7 mouse cellular contexts compared by ENCODE assay signal in genomic region chr11:119134586-119134985, GRCm38 (mm10). TPM values are rescaled to one million over a fixed set of nuclear protein-coding genes. Genes with fewer than 3 reads are reported as not detected.
DNase-seq lines count a peak whose midpoint lies in the region; ATAC-seq and TF ChIP-seq lines count a peak whose summit lies in the region.

No protein-coding gene starts in this region.

- no peak overlapping the region for H3K27ac ChIP-seq in neural tube, embryonic 12.5 days
- H3K27ac ChIP-seq in forebrain, embryonic 13.5 days = no peak overlapping the region
- no peak overlapping the region for H3K27ac ChIP-seq in liver, embryonic 11.5 days (ENCODE audit: low read depth, low read length)
- no peak overlapping the region for H3K27ac ChIP-seq in kidney, adult 2 months (ENCODE audit: insufficient read depth, low read depth, low read length)

- no peak overlapping the region for H3K9ac ChIP-seq in neural tube, embryonic 12.5 days
- no peak overlapping the region for H3K9ac ChIP-seq in forebrain, embryonic 13.5 days
- no peak overlapping the region for H3K9ac ChIP-seq in liver, embryonic 11.5 days (ENCODE audit: low read depth, low read length)

- peaks cover 15% of the 10 kb centered on the region for H3K4me1 ChIP-seq in neural tube, embryonic 12.5 days
- H3K4me1 ChIP-seq in forebrain, embryonic 13.5 days = peaks cover 24% of the 10 kb centered on the region
- H3K4me1 ChIP-seq in liver, embryonic 11.5 days (replicated peaks; ENCODE audit: control insufficient read depth, insufficient read depth, low read length) = peaks cover 2% of the 10 kb centered on the region; the same call in 1 of the 2 replicates
- peaks cover 10% of the 10 kb centered on the region; the same call in 1 of the 2 replicates for H3K4me1 ChIP-seq in kidney, adult 2 months (ENCODE audit: control insufficient read depth, insufficient read depth, low read length)

- DNase-seq in neural tube, embryonic 10.5 days (ENCODE audit: extremely low spot score, low spot score) = no peak
- no peak for DNase-seq in liver, embryonic 11.5 days (ENCODE audit: low spot score)
- peak; percentile 84 for DNase-seq in testis, postnatal 14 days (ENCODE audit: low spot score)
- DNase-seq in spleen, postnatal 10 days (ENCODE audit: low spot score in 2 of 2) = no peak
- no peak for DNase-seq in kidney, adult 2 months

- no peak overlapping the region for H3K4me3 ChIP-seq in neural tube, embryonic 12.5 days
- no peak overlapping the region for H3K4me3 ChIP-seq in forebrain, embryonic 13.5 days
- H3K4me3 ChIP-seq in liver, embryonic 11.5 days (ENCODE audit: low read depth, low read length) = no peak overlapping the region
- H3K4me3 ChIP-seq in kidney, adult 2 months (ENCODE audit: insufficient read depth, low read depth, low read length) = no peak overlapping the region

- peaks cover 4% of the 10 kb centered on the region; the same call in 1 of the 2 replicates for H3K27me3 ChIP-seq in neural tube, embryonic 12.5 days (replicated peaks)
- no peaks in the 10 kb centered on the region for H3K27me3 ChIP-seq in forebrain, embryonic 13.5 days
- peaks cover 15% of the 10 kb centered on the region for H3K27me3 ChIP-seq in liver, embryonic 11.5 days (replicated peaks; ENCODE audit: control insufficient read depth, insufficient read depth, low read length)
- no peaks in the 10 kb centered on the region for H3K27me3 ChIP-seq in kidney, adult 2 months (replicated peaks; ENCODE audit: control insufficient read depth, insufficient read depth, low read length)

- ATAC-seq in neural tube, embryonic 12.5 days (ENCODE audit: low FRiP score, low read depth) = no peak
- ATAC-seq in forebrain, embryonic 13.5 days = no peak
- 0 out of 2 replicates have a peak, but pooled peaks have one; percentile 35 for ATAC-seq in liver, embryonic 11.5 days (replicated peaks; ENCODE audit: low FRiP score)

- no peak for TF ChIP-seq CTCF in kidney, adult 2 months (conservative IDR thresholded peaks at IDR 0.05; ENCODE audit: insufficient read depth, insufficient read length, low read depth, low read length)

- H3K4me2 ChIP-seq in neural tube, embryonic 12.5 days (replicated peaks) = peak overlapping the region; percentile 38
- peak overlapping the region; percentile 13; the same call in 1 of the 2 replicates for H3K4me2 ChIP-seq in forebrain, embryonic 13.5 days
- peak overlapping the region; percentile 7; the same call in 1 of the 2 replicates for H3K4me2 ChIP-seq in liver, embryonic 11.5 days

- no peak for TF ChIP-seq POLR2A in kidney, adult 2 months (IDR thresholded peaks at IDR 0.05; ENCODE audit: low read depth, low read length)

- WGBS in neural tube, embryonic 12.5 days = 24% methylated on average over 17 of the region's 17 CpGs
- WGBS in forebrain, embryonic 13.5 days = 14% methylated on average over 17 of the region's 17 CpGs
- WGBS in liver, embryonic 11.5 days = 30% methylated on average over 17 of the region's 17 CpGs
- 66% methylated on average over 17 of the region's 17 CpGs for WGBS in kidney, adult 2 months

- no peaks in the 10 kb centered on the region for H3K9me3 ChIP-seq in neural tube, embryonic 12.5 days
- no peaks in the 10 kb centered on the region for H3K9me3 ChIP-seq in forebrain, embryonic 13.5 days (replicated peaks)
- H3K9me3 ChIP-seq in liver, embryonic 11.5 days (ENCODE audit: control insufficient read depth, low read length) = no peaks in the 10 kb centered on the region

- H3K36me3 ChIP-seq in neural tube, embryonic 12.5 days = no peaks in the 10 kb centered on the region
- H3K36me3 ChIP-seq in forebrain, embryonic 13.5 days (ENCODE audit: poor library complexity, severe bottlenecking) = no peaks in the 10 kb centered on the region
- H3K36me3 ChIP-seq in liver, embryonic 11.5 days (ENCODE audit: control insufficient read depth, insufficient read depth, low read length) = no peaks in the 10 kb centered on the region
- no peaks in the 10 kb centered on the region for H3K36me3 ChIP-seq in kidney, adult 2 months (ENCODE audit: control insufficient read depth, insufficient read depth, low read length)

RNA-seq across cellular contexts. Expression of gene Cbx4, which starts 48.6 kb away (rescaled TPM):
- polyA plus RNA-seq in neural tube, embryonic 12.5 days (2016; fragmentation: Nextera tagmentation; extraction: Ambion mirVana) = 12.5 and 12.7 TPM in 2 replicates
- 10.2 and 11.5 TPM in 2 replicates for polyA plus RNA-seq in forebrain, embryonic 13.5 days (2015; fragmentation: Nextera tagmentation; extraction: Ambion mirVana)
- polyA plus RNA-seq in liver, embryonic 11.5 days (2014; fragmentation: Nextera tagmentation; extraction: Ambion mirVana) = 5.1 TPM in 2 replicates
- 9.3 and 10.6 TPM in 2 replicates for polyA plus RNA-seq in kidney, adult 2 months (2012; rRNA removed)
